Mouse (Mus musculus): ENCODE measurements at regions not wholly inside any gene's neighbourhood (a gene's known extent, or its start where the extent isn't known, plus 50 kb on each side); places are given as distances from the start of the nearest gene placed in this dataset.

DNA sequence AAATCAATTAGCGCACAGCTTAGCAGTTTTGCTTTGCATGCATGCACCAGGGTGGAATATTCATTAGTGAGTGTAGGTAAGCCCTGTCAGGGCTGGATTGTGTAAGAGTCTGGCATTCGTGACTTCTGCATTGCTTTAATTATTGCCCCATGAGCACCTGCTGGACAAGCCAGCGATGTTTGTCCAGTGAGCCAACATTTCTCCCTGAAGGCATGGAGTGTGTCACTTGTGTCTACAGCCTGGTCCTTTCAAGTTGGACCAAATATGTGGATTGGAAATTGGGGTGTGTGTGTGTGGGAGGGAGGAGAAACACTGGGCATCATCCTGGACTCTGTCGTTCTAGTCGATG lies 115.9 kb downstream of the Evx1 start:
- DNase-seq (ENCODE audit: low spot score): no peak

DNA sequence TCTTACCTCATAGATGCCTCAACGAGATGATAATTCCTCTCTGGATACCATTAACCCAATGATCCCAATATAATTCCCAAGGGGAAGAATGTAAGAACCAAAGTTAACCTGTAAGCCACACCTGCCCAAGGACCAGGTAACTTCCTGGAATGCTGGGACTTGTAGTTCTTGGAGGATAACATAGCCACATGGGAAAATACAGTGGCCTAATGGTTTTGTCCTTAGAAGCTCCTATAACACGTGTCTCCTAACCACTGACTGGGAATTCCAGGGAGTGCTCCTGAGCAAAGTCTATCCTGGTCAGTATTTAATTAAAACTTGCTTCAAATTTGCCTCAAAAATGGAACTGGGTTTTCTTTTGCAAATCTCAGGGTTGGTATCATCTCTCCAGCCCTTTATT lies 119.9 kb downstream of the Evx1 start:
- no peak for DNase-seq (ENCODE audit: low spot score)

DNA sequence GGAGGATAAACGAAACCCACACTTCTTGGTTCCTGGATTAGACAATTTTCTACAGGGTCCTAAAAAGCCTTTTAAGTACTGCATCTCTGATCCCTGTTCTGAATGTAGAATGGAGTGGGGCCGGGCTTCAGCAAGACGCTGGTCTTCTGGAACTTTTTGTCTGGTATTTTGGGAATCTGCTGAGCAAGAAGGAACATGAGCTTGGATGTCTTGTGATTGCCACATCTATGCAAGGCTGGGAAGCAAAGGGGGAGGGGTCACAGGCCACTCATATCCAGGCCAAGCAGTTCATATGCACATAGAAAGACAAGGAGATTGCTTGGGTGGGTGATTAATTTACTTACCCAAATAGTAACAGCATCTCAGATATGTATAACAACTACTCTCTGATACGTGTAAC lies 121.5 kb downstream of the Evx1 start:
- no peak for DNase-seq (ENCODE audit: low spot score)

DNA sequence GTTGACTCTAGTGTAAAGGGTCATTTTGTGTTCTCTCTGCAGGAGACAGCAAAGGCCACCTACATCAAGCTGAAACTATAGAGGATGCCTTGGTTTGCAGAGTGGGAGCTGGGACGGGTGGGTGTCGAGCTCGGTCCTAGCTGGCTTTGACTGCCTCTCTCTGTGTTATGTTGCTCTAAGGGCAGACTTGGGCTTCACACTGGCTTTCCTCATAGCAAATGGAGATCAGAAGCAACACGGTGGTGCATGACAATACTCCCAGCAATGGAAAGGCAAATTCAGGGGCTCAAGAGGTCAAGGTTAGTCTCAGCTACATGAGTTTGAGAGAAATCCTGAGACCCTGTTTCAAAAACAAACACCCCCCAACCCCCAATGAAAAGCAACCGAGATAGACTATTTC lies 122.1 kb downstream of the Evx1 start:
- no peak for DNase-seq (ENCODE audit: low spot score)

DNA sequence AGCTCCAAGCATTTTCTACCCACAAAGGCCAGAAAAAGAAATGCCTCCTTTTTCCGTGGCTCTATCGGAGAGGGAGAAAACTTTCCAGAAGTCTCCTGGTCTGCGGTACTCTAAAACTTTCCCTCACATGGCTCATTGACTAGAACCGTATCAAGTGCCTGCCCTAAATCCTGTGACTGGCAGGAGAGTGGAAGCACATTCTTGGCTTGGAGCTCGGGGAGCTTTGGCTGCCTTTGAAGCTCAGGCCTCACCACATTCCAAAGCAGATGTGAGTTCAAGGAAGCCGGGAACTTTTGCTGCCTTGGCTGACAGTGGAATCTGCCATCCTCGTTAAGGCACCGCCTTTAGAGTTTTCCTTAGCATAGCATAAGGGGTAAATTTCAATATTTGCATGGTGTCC lies 125.1 kb downstream of the Evx1 start:
- no peak for DNase-seq (ENCODE audit: low spot score)

DNA sequence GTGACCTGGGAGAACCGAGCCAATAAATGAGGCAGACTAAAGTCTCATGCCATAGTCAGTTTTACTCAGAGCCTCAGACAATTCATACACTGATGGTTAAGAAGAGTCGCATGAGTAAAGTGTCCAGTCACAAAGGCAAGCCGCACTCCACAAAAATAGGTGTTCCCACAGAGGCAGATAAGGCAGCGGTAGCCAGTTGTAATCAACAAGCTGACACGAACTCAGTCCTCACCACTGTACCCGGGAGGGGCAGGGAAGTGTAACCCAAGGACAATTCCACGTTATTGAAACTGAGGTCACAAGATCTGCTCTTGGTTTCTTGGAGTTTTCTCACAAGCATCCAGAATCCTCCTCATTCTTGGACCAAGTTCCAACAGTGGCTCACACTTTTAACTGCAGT lies 125.9 kb downstream of the Evx1 start:
- DNase-seq (ENCODE audit: low spot score): no peak

DNA sequence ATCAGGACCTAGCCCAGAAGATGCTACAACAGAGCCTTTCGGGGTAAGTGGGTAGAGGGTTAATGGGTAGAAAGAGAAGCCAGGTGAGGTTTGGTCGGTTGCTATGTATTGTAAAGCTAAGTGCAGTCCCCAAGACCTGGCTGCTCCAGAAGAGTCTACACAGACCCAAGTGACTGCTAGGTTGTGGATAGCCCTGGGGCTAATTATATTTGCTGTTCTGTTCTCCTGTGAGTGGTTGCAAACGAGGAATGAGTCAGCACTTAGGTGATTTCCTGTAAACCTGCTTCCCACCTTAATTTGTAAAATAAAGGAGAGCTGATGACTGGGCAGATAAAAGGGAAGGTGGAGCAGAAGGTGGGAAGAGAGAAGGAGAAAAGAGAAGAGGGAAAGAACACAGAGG lies 126.9 kb downstream of the Evx1 start:
- no peak for DNase-seq (ENCODE audit: low spot score)

DNA sequence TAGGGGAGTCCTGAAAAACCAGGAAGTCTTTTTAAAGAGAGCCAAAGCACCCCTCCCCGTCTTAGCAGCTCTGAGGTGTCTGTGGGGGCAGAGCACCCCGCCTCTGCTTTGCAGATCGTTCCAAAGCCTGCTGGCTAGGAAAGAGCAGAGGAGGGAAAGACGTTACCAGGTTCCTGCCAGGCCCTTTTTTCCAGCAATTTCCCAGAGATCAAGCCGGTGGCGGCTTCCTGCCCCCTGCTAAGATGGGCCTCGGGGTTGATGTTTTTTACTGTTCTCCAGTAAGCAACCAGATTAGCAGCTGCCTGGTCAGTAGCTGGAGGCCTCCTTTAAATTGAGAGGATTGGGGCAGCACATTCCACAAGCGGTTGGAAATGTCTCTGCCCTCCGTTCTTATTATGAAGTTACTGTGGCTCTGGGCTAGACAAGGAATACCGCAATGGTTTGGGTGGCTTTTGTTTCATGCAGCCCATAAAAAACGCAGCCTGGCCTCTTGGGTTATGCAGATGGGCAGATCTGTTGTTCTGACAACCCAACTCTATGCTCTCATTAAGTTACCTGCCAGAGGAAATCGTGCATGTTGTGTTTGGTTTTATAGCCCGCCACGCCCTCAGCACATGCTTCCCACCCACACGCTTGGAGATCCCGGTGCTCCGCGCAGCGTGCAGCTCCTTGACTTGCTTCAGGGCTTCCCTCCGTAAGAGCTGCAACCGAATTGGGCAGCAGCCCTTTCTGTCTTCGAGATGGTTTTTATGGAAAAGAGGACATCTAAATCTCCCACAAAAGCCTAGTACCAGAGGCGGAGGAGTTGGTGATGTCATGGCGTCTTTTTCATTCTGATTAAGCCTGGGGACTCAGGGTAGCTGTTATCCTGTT lies 130.1 kb downstream of the Evx1 start:
- no peak for DNase-seq (ENCODE audit: low spot score)

DNA sequence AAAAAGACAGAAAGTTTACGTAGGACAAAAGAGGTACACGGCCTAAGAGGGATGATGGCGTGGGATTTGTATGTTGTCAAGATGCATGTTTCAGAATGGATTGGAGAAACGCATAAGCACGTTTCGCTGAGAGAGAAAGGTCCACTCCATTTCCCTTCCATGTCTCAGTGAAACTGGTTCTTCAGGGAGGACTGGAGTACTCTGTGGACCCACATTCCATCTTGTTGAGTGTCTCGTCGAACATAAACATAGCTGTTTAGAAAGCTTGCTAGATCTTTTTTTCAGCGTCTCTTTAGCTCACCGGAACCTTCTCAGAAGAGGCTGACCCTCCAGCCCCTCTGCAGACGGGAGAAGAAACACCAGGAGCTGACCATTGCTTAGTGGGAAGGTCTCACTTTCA lies 145.5 kb downstream of the Evx1 start:
- no peak for DNase-seq (ENCODE audit: low spot score)

DNA sequence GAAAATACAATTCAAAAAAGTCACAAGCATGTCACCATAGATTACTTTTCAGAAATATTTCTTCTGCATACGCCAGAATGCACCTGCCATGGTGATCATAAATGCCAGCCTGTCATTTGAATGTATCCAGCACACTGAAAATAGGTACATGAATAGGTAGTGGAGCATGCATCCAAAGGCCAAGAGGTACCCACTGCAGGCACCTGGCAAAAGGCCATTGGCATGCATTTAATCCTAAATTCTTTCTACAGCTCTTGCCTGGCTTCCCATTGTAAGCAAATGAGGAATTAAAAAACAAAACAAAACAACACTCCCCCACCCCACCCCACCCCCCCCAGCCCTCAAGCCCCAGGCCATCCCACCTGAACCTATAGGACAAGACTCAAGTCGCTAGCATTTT lies 147.9 kb downstream of the Evx1 start:
- DNase-seq (ENCODE audit: low spot score): no peak

DNA sequence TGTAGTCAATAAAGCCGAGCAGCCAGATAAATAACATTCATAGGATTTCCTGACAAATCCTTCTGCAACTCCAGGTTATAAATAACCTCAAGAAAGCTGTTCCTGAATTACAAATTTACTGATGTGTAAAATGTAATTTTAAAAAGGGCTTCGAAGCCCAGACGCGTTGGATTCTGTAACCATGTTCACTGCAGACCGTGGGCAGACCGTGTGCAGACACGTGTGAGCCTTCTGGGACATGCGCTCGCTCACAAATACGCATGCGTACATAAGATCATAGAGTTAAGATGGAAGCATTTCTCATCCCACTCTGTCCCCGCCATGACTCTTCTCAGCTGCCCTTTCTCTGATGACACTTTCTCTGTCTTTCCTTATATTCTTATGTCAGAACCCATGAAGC lies 150.1 kb downstream of the Evx1 start:
- DNase-seq (ENCODE audit: low spot score): no peak

DNA sequence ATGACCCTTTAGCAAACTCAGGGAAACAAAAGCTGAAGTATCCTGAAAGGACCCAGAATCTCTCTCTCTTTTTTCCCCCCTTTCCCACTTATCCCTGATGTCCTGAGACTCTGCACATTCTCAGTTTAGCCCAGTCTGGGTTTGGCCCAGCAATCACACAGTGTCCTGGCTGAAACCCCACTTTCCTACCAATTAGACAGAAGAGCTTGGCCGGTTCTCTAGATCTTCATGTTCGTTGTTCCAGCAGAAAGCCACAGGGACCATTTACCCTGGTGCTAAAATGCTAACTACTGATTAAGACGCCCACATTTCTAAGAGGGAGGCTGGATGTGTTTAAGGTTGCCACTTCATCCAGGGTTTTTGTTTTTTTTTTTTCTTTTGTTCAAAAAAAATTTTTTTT lies 151.3 kb downstream of the Evx1 start:
- peak; percentile 21 for DNase-seq (ENCODE audit: low spot score)

DNA sequence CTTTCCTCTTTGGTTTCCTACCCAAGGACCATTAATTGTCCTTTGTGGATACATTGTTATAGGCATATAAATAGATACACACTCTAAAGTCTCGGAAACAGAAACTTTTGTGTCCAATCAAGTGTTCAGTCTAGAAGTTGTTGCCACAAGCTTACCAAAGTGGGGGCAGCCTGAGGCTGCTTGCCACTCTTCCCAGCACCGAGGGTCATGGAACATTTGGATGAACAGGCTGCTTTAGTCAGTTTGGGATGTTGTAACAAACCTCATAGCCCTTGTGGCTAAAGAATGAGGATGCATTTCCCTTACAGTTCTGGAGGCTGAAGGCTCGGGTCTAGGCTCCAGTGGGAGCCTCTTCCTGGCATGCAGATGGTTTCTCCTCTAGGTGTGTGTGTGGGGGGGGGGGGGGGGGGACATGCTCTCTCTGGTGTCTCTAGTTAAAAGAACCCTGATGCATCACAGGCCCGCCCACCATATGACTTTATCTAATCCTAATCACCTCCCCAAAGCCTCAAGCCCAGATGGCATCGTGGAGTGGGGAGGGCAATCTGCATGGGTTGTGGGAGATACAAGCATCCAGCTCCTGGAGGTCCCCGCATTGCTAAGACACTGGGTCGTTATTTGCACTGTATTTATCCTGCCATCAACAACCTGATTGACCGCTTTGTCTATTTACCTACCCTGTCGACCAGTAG lies 152.7 kb downstream of the Evx1 start:
- DNase-seq (ENCODE audit: low spot score): peak; percentile 56

DNA sequence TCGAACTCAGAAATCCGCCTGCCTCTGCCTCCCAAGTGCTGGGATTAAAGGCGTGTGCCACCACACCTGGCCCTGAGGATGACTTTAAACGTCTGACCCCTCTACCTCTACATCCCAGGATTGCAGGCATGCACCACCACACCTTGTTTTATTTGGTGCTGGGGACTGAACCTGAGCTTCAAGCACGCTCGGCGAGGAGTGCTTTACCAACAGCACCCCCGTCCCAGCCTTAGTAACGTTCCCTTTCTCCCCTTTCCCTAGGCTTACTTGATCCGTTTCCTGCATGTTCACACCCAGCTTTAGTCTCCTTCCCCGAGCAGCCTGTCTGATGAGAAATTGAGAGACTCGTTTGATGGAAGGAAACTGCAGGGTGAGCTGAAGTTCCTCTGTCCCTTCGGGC lies 157.5 kb downstream of the Evx1 start:
- DNase-seq (ENCODE audit: low spot score): no peak

DNA sequence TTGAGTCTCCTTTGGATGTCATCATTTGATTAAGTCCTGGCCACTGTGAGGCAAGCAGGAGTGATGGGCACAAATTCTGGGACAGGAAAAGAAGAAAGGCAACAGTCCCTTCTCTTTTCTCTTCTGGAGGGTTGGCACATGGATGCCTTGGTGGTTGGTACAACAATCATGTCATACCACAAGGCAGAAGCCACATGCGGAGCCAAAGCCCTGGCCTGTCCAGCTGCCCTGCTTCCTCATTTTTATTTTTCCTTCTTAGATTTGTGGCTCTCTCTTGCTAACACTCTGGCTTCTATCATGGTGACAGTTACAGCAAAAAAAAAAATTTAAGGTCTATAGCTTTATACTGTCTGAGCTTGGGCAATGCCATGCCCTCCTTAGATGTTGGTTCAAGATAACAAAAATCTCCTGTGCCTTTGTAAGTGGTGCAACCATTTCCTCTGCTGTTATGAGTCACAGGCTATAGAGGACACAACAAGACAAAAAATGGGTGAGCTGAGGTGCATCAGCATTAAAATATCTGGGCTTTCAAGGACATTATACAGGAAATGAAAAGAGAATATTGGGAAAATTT lies 158.2 kb downstream of the Evx1 start:
- no peak for DNase-seq (ENCODE audit: low spot score)

DNA sequence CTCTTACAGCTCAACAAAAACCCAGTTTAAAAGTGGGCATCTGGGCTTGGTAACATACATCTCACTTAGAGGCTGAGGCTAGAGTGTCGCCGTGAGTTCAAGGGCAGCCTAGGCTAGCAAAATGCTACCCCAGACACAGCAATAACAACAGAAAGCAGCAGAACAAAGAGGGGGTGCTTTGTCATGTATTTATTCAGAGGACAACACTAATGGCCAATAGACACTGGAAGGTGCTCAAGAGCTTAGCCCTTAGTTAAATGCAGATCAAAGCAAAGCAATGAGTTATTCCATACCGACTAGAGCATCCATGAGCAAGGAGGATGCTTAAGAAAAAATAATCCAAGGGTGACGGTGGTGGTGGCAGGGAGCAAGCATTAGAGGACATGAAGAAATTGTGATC lies 158.7 kb downstream of the Evx1 start:
- DNase-seq (ENCODE audit: low spot score): no peak

DNA sequence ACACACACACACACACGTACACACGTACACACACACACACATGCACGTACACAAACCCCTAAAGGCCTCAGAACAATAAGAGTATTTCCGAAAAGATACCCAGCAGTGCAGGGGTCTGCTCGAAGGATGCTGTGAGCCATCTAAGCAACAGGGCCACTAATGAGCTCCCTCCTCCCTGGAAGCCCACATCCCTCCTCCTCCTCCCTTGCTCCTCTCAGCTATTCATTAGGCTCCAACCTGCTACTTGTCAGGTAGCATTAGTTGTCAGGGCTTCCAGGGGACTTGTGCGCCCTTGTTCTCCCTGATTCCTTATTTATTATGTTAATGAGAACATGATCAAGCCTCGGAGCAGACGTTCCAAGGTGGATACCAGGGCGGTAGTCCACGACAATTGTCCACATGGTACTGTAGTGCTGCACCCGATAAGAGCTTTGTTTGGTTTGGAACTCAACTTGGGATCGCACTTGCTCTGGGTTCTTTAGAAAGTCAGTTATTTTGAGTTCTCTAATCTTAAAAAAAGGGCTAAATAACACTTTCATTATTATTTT lies 159.8 kb downstream of the Evx1 start:
- DNase-seq (ENCODE audit: low spot score): no peak

DNA sequence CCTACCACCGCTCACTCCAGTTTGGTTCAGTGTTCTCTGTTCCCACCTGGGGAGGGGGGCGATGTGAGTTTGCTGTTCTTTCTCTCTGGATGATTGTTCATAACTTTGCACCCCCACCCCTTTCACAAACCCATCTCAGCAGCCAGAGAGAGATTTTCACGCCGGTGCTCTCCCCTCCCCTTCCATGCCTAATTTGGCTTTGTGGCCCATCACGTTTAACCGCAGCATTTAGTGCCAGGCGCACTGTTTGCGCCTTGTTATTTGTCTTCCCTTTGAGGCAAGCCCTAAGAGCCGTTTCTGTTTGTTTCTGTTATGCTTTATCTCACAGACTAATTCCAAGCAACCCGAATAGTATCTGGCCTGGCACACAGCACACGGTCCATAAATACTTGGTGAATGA lies 160.6 kb downstream of the Evx1 start:
- no peak for DNase-seq (ENCODE audit: low spot score)

DNA sequence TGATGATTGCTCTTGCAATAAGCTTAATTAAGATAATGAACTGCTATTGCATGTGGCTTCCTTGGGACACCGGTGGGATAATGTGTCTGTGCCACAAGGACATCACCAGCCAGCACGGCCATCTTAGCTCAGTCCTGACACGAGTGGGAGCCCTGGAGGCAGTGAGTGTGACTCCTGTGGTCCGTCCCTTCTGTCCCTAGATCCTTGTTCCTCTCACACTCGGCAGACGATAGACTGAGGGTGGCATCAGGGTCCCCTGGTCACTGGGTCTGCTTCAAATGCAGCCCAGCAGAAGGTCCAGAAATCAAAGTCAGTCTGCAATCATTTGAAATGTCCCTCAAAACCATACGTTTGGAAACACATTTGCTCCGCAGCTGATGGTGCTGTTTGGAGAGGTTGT lies 162.4 kb downstream of the Evx1 start:
- DNase-seq (ENCODE audit: low spot score): no peak

DNA sequence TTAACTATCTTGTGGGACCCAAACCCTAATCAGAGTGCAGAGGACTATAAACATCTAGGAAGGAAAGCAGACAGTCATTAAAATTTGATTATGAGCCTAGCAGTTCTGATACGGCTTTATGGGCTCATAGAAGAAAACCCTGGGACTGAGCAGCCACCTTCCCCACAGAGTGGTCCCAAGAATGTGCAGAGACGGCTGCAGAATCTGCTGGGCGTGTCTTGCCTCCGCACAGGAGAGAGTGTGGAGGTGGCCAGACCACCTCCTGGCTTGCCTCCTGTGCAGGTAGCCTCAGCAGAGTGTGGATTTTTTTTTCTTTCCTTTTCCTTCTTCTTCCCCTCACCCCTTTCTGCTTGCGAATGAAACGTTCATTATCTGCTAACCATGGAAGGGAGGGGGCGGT lies 163.3 kb downstream of the Hibadh start:
- no peak for DNase-seq (ENCODE audit: low spot score)

DNA sequence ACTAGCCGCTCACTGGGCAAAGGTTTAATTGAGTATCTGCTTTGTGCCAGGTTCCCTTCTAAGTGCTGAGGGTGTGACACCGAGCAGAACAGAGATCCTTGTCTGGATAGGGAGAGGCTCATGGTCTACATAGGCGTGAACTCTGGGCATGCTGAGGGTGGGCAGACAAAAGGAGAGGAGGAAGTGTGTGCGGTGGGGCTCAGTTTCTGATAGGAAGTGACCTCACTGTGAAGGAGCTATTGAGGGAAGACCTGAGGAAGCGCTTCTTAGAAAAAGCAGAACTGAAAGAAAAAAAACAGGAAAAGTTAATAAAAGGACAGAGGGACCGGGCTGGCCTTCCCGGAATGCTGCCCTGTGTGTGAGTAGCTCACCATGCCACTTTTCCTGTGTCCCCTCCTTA lies 162.8 kb downstream of the Hibadh start:
- DNase-seq (ENCODE audit: low spot score): no peak

DNA sequence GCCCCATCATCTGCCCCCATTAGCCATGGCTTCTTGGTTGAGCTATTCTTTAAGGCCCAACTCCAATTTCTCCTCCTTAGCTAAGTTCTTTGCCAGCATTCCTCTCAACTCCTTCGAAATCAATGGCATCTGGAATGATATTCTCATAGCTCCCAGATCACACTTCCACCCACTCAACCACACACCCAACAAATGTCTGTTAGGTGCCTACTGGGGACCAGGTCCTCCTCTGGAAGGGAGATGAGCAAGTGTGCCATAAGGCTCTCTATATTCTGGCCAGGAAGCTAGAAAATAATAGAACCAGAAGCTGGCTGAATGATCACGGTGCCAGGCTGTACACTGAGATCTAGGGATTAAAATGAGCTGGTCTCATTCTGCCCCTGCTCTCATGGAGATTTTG lies 161.6 kb downstream of the Hibadh start:
- no peak for DNase-seq (ENCODE audit: low spot score)

DNA sequence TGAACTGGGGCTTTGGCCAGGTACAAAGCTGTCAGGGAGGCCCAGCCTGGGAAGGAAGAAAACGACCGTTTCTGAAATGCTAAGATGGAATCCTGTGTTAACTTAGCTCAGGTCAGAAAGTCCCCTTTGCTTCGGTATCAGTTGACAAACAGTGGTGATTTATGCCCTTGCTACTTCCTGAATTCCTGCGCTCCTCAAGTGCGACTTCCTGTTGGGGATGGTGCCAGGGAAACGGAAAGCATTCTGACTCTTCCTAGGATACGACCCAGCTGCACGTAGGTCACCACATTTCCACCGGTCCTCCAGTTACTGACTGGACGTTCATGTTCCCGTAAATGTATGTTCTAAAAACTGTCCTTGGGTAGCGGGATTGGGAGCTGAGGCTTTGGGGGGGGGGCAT lies 161.0 kb downstream of the Hibadh start:
- DNase-seq (ENCODE audit: low spot score): no peak

Measured in testis, postnatal 14 days (tissue).